Mouse (Mus musculus) gastrocnemius, postnatal 10 days (tissue): ENCODE results near the gene Ilf3. TPM values are rescaled to one million over a fixed set of nuclear protein-coding genes. Genes with fewer than 3 reads are reported as not detected.

Source experiments
- DNase-seq: peaks from one replicate; pipeline ENCODE4 v3.0.0; 2021; ENCODE audit warnings: mixed read lengths
- total RNA-seq, 2 experiments: library from RNA; stranded (reverse); gene quantifications; 2 replicates each; pipeline ENCODE4 v1.2.3; 2021

The Ilf3 gene
- total RNA-seq, 2 experiments from 2014 or later, result 34.9 to 49.0 TPM

GRCm38 (mm10) chr9:21403745-21404144 lies 36.1 kb downstream of the Ilf3 start:
- DNase-seq, result no peak

GRCm38 (mm10) chr9:21405525-21405924 lies 37.9 kb downstream of the Ilf3 start:
- no peak for DNase-seq

- peak; percentile 17 for DNase-seq
Measured at GRCm38 (mm10) chr9:21407951-21408350, 40.3 kb downstream of the Ilf3 start.

- DNase-seq, result no peak
Measured at GRCm38 (mm10) chr9:21408624-21409023, 41.0 kb downstream of the Ilf3 start.

GRCm38 (mm10) chr9:21409592-21410317 lies 42.1 kb downstream of the Ilf3 start:
- peak; percentile 85 for DNase-seq

GRCm38 (mm10) chr9:21411669-21412550 lies 44.2 kb downstream of the Ilf3 start, which contains the start of gene Qtrt1:
Qtrt1 (plus strand) TSS chr9:21411837.
- DNase-seq, result peak; percentile 66

- no peak for DNase-seq
Measured at GRCm38 (mm10) chr9:21417866-21418265, 50.2 kb downstream of the Ilf3 start.

- DNase-seq, result no peak
Measured at GRCm38 (mm10) chr9:21419646-21420045, 52.0 kb downstream of the Ilf3 start.

- DNase-seq, result peak; percentile 92
Measured at GRCm38 (mm10) chr9:21424631-21425555, 57.2 kb downstream of the Ilf3 start, which contains the start of gene Dnm2. Dnm2 (plus strand) TSS chr9:21424908.

- no peak for DNase-seq
Measured at GRCm38 (mm10) chr9:21425556-21425945, 57.9 kb downstream of the Ilf3 start.

GRCm38 (mm10) chr9:21426013-21426412 lies 58.3 kb downstream of the Ilf3 start:
- no peak for DNase-seq

- no peak for DNase-seq
Measured at GRCm38 (mm10) chr9:21426525-21426924, 58.9 kb downstream of the Ilf3 start.

- DNase-seq, result peak; percentile 46
Measured at GRCm38 (mm10) chr9:21427773-21428172, 60.1 kb downstream of the Ilf3 start.

- no peak for DNase-seq
Measured at GRCm38 (mm10) chr9:21428178-21428577, 60.5 kb downstream of the Ilf3 start.

- DNase-seq, result no peak
Measured at GRCm38 (mm10) chr9:21430724-21431123, 63.1 kb downstream of the Ilf3 start.

- no peak for DNase-seq
Measured at GRCm38 (mm10) chr9:21432066-21432465, 64.4 kb downstream of the Ilf3 start.

GRCm38 (mm10) chr9:21433766-21434165 lies 66.1 kb downstream of the Ilf3 start:
- DNase-seq, result no peak

- no peak for DNase-seq
Measured at GRCm38 (mm10) chr9:21434410-21434809, 66.7 kb downstream of the Ilf3 start.

- DNase-seq, result no peak
Measured at GRCm38 (mm10) chr9:21435777-21436635, 68.3 kb downstream of the Ilf3 start.

GRCm38 (mm10) chr9:21437577-21437976 lies 69.9 kb downstream of the Ilf3 start:
- no peak for DNase-seq

- peak; percentile 50 for DNase-seq
Measured at GRCm38 (mm10) chr9:21438219-21438618, 70.5 kb downstream of the Ilf3 start.
